Comparison of ENCODE assay signal across 24 mouse cellular contexts in the genomic region with DNA sequence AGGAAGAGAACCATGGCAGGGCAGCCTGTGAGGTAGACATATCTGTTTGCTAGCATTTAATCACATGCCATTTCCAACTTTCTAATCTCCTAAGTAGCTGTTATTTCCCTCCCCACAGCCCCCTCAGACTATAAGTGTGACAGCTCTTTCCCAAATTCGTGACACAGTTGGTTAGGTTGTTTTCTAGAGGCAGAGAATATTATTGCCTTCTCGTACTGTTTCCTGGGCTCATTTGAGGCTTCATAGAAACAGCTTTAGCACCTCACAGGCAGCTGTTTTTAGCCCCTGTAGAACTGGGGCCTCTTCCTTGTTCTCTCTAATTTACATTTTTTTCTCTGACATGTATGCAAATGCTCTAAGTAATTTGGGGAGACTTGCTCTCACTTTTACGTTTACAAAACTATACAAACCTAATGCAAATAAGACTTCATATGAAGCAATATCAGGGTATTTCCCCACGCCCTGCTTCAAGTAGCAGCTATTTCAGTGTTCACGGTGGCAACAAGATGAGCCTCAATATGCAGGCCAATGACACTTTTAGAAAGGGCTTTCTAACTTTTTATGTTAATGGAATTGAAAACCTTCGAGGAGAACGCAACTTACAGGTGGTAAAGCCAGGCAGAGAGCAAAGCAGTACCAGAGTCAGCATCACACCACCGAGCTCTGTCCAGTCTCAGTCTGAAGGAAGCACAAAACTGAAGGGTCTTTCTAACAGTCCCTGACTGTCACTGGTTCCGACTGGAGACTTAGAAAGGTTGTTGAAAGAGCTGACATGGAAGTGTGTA.
DNase-seq lines count a peak whose midpoint lies in the region; ATAC-seq and TF ChIP-seq lines count a peak whose summit lies in the region.
"Had no signal": no experiment of that assay in that cellular context is flagged by ENCODE, and none has a peak within 500 bp of the region (broad histone marks: within the 10 kb centered on the region; RNA-seq: fewer than 3 reads in every experiment).

No protein-coding gene starts in this region.

- H3K36me3 ChIP-seq in small intestine, adult 2 months (ENCODE audit: control insufficient read depth, insufficient read depth, low read length) = no peaks in the 10 kb centered on the region
- H3K36me3 ChIP-seq: forebrain, embryonic 10.5 days; hindbrain, embryonic 12.5 days; limb, embryonic 10.5 days; midbrain, embryonic 15.5 days; neural tube, embryonic 13.5 days had no signal

- H3K27ac ChIP-seq in small intestine, adult 2 months (ENCODE audit: insufficient read depth, low read depth, low read length) = peak overlapping the region; percentile 28; the same call in 1 of the 2 replicates
- H3K27ac ChIP-seq: forebrain, embryonic 10.5 days; hindbrain, embryonic 12.5 days; limb, embryonic 10.5 days; macrophage; midbrain, embryonic 15.5 days; neural tube, embryonic 13.5 days had no signal

- H3K27me3 ChIP-seq in small intestine, adult 2 months (ENCODE audit: control insufficient read depth, insufficient read depth, low read length) = no peaks in the 10 kb centered on the region
- H3K27me3 ChIP-seq: hindbrain, embryonic 12.5 days; midbrain, embryonic 15.5 days; neural tube, embryonic 13.5 days had no signal

- DNase-seq in lung, postnatal 25 days (ENCODE audit: low spot score) = peak; percentile 34
- DNase-seq in lung, adult 2 months = no peak
- peak; percentile 68 to 73 for DNase-seq in B cell, adult 2 months
- no peak for DNase-seq in urinary bladder, postnatal 4 days (ENCODE audit: low spot score in 2 of 2)
- no peak for DNase-seq in layer of hippocampus, adult 11-12 months (ENCODE audit: low spot score)
- DNase-seq: adrenal gland, postnatal 36 days; cerebellum, adult 11 months; cerebellum, postnatal 10 days; forebrain, postnatal 0 days; gastrocnemius, postnatal 25 days; kidney, adult 18-20 months; kidney, postnatal 4 days; right cerebral cortex, adult 18-20 months; right cerebral cortex, postnatal 4 days; thymus, postnatal 36 days had no signal

- TF ChIP-seq CTCF in lung, adult 2 months (IDR thresholded peaks at IDR 0.05; ENCODE audit: insufficient read depth, low read length) = no peak
- no peak for TF ChIP-seq CTCF in small intestine, adult 2 months (IDR thresholded peaks at IDR 0.05; ENCODE audit: extremely low read depth, insufficient read length, insufficient replicate concordance, low read depth, low read length)

- ATAC-seq in activated CD4-positive, CD25-positive, alpha-beta regulatory T cell, adult 4 months = peak; percentile 79
- ATAC-seq: forebrain, postnatal 0 days; midbrain, embryonic 15.5 days had no signal

- WGBS in lung, adult 2 months = 68% methylated on average over 9 of the region's 9 CpGs
- WGBS in small intestine, adult 2 months = 76% methylated on average over 9 of the region's 9 CpGs

- TF ChIP-seq POLR2A in lung, adult 2 months (IDR thresholded peaks at IDR 0.05; ENCODE audit: borderline replicate concordance, extremely low read depth, low read depth, low read length) = no peak
- no peak for TF ChIP-seq POLR2A in small intestine, adult 2 months (IDR thresholded peaks at IDR 0.05; ENCODE audit: low read depth, low read length)

- H3K4me3 ChIP-seq in lung, adult 2 months (replicated peaks; ENCODE audit: extremely low read depth, low read depth, low read length) = no peak overlapping the region
- H3K4me3 ChIP-seq in small intestine, adult 2 months (ENCODE audit: low read depth, low read length) = no peak overlapping the region
- H3K4me3 ChIP-seq: forebrain, embryonic 10.5 days; hindbrain, embryonic 12.5 days; limb, embryonic 10.5 days; midbrain, embryonic 15.5 days; myocyte; neural tube, embryonic 13.5 days had no signal

- no peaks in the 10 kb centered on the region for H3K4me1 ChIP-seq in lung, adult 2 months (ENCODE audit: control insufficient read depth, insufficient read depth, low read length)
- no peaks in the 10 kb centered on the region for H3K4me1 ChIP-seq in small intestine, adult 2 months (ENCODE audit: control insufficient read depth, insufficient read depth, insufficient read length, low read length)
- H3K4me1 ChIP-seq: forebrain, embryonic 10.5 days; hindbrain, embryonic 12.5 days; midbrain, embryonic 15.5 days; neural tube, embryonic 13.5 days had no signal

Comparison
In these comparisons a context has a peak if more than half of its experiments do, and no peak if none do; other contexts are left out.
1. DNase-seq: peak in lung, postnatal 25 days (single experiment) and B cell, adult 2 months (2 of 2); none in lung, adult 2 months (single experiment), urinary bladder, postnatal 4 days (0 of 2) and layer of hippocampus, adult 11-12 months (single experiment).